Mouse (Mus musculus): ENCODE measurements around the gene Gm10271. TPM values are rescaled to one million over a fixed set of nuclear protein-coding genes. Genes with fewer than 3 reads are reported as not detected.
A peak's percentile ranks its signal among the peaks of the same experiment; 100 is the strongest.

Gm10271 gene
- not detected in 2 replicates for polyA plus RNA-seq (2015; fragmentation: Nextera tagmentation; extraction: Ambion mirVana)

DNA sequence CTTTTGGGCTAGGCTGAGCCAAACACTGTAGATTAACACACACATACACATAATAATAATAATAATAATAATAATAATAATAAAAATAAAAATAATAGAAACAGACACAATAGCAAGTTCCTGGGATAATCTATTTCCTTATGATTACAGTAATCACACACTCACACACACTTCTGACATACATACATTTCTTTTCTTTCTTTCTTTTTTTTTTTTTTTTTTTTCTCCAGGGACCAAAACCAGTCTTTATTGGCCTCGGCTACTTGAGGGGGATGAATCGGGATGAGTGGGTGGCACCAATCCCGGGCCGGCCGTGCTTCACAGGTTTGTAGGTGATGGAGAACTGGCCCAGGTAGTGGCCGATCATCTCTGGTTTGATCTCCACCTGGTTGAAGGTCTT is at the start of gene Gm10271:
Gene Gm10271, minus strand, starts transcription at position 101 of the 400 bp plus-strand sequence.
- TF ChIP-seq CTCF (IDR thresholded peaks at IDR 0.05) (no peak), EP300 (IDR thresholded peaks at IDR 0.05) (no peak)
- no peaks in the 10 kb centered on the region for H3K27me3 ChIP-seq (replicated peaks; ENCODE audit: insufficient read depth, low read length)
- no peaks in the 10 kb centered on the region for H3K9me3 ChIP-seq (ENCODE audit: low read length)
- WGBS, result 96% methylated on average over 6 of the region's 6 CpGs
- H3K36me3 ChIP-seq (ENCODE audit: insufficient read depth, low read length), result no peaks in the 10 kb centered on the region
- H3K27ac ChIP-seq (ENCODE audit: low read length), result no peak within 1 kb of the TSS
- DNase-seq (ENCODE audit: low spot score) (no peak), ATAC-seq (no peak)
- H3K4me3 ChIP-seq (ENCODE audit: low read depth, low read length), result no peak within 1 kb of the TSS
- H3K9ac ChIP-seq (replicated peaks; ENCODE audit: low read depth), result no peak within 1 kb of the TSS
- H3K4me2 ChIP-seq (replicated peaks; ENCODE audit: low read depth, low read length), result no peak within 1 kb of the TSS
- H3K4me1 ChIP-seq (ENCODE audit: insufficient read depth, low read depth, low read length), result no peaks in the 10 kb centered on the region

DNA sequence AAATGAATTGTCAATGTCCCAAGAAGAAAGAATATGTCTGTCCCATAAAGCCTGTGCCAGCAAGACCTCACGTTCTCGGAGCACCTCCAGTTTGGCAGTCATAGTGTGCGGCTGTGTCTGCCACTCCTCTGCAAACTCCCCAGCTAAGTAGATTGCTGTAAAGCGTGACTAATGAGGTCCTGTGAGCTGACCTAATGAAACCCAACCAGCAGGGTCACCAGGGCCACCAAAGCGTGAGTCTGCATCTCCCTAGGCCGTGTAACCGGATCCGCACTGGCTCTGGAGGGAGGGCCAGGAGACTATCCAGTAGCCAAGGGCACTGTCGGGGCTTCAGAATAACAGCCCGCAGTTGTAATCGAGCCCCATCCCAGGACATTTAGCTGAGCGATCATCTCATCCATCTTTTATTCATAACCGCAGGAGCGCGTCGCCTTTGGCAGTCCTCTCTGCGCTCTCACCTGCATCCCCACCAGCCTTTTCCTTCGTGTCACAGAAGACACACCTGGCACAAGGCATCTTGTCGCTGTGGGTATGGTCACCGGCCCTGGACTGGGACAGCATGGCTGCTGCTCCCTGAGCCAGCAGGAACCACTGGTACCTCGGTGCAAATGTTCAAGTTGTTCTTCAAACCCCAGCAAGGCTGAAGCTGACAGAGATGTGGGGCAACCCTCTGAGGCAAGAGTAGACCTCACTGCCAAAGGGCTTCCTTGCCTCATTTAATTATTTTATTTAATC is 48.8 kb upstream of the Gm10271 start:
- DNase-seq (ENCODE audit: low spot score) (no peak), ATAC-seq (no peak)
- Histone ChIP-seq H3K4me1 (ENCODE audit: insufficient read depth, low read depth, low read length) (no peaks in the 10 kb centered on the region), H3K9me3 (ENCODE audit: low read length) (no peaks in the 10 kb centered on the region), H3K9ac (replicated peaks; ENCODE audit: low read depth) (no peak overlapping the region), H3K36me3 (ENCODE audit: insufficient read depth, low read length) (no peaks in the 10 kb centered on the region), H3K4me2 (replicated peaks; ENCODE audit: low read depth, low read length) (no peak overlapping the region), H3K27ac (ENCODE audit: low read length) (no peak overlapping the region), H3K27me3 (replicated peaks; ENCODE audit: insufficient read depth, low read length) (no peaks in the 10 kb centered on the region), H3K4me3 (ENCODE audit: low read depth, low read length) (no peak overlapping the region)
- 21% methylated on average over 21 of the region's 21 CpGs for WGBS
- TF ChIP-seq EP300 (IDR thresholded peaks at IDR 0.05) (no peak), CTCF (IDR thresholded peaks at IDR 0.05) (no peak)

DNA sequence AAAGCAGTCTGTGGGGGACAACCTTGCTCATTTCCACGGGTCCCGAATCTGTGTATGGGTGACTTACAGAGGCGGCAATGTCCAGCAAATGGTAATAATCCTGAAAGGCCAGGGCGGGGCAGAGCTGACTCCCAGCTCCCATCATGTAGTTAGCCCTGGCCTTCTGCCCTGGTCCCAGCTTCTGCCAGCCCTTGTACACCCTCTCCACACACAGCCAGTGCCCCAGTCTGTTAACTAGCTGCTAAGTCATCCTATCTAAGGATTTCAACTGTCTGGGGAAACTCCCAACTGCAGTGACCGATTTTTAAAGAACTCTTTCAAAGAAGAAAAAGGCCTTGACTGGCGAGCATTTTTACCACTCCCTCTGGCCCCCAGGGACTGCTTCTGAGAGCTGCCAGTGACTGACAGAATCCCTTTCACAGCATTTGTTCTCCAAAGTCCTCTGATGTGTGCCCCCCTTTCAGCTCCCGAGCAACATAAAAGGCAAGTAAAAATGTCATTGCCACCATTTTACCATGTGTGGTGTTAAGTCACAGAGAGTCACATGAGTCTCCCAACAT is 46.0 kb upstream of the Gm10271 start:
- WGBS, result 70% methylated on average over 7 of the region's 7 CpGs
- Histone ChIP-seq H3K27me3 (replicated peaks; ENCODE audit: insufficient read depth, low read length) (no peaks in the 10 kb centered on the region), H3K9ac (replicated peaks; ENCODE audit: low read depth) (no peak overlapping the region), H3K4me1 (ENCODE audit: insufficient read depth, low read depth, low read length) (0 out of 2 replicates have a peak, but pooled peaks cover 3% of the 10 kb centered on the region), H3K4me2 (replicated peaks; ENCODE audit: low read depth, low read length) (no peak overlapping the region), H3K9me3 (ENCODE audit: low read length) (no peaks in the 10 kb centered on the region), H3K36me3 (ENCODE audit: insufficient read depth, low read length) (no peaks in the 10 kb centered on the region), H3K4me3 (ENCODE audit: low read depth, low read length) (no peak overlapping the region), H3K27ac (ENCODE audit: low read length) (no peak overlapping the region)
- DNase-seq (ENCODE audit: low spot score) (no peak), ATAC-seq (no peak)
- TF ChIP-seq EP300 (IDR thresholded peaks at IDR 0.05) (no peak), CTCF (IDR thresholded peaks at IDR 0.05) (no peak)

DNA sequence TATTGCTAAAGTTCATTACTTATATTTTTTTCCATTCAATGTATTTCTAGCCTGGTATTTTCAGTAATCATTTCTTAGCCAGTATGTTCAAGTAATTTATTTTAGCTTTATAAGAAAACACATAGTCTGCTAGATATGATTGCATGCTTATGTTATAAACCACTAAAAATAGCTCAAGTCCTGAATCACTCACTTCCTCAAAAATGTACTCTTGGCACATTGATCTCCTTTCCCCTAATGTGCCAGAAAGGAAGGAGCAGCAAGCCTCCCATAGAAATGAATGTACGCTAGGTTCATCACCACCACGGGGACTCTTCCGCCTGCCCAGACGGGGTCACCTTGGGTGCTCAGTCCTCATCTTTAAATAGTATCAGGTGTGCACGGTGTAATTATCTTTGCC is 42.2 kb upstream of the Gm10271 start:
- Histone ChIP-seq H3K27me3 (replicated peaks; ENCODE audit: insufficient read depth, low read length) (no peaks in the 10 kb centered on the region), H3K4me1 (ENCODE audit: insufficient read depth, low read depth, low read length) (0 out of 2 replicates have a peak, but pooled peaks cover 3% of the 10 kb centered on the region), H3K36me3 (ENCODE audit: insufficient read depth, low read length) (no peaks in the 10 kb centered on the region), H3K9me3 (ENCODE audit: low read length) (no peaks in the 10 kb centered on the region), H3K27ac (ENCODE audit: low read length) (no peak overlapping the region), H3K9ac (replicated peaks; ENCODE audit: low read depth) (no peak overlapping the region), H3K4me2 (replicated peaks; ENCODE audit: low read depth, low read length) (no peak overlapping the region), H3K4me3 (ENCODE audit: low read depth, low read length) (no peak overlapping the region)
- ATAC-seq, result peak; percentile 32; the same call in 1 of the 2 replicates
- peak; percentile 63 for DNase-seq (ENCODE audit: low spot score)
- TF ChIP-seq CTCF (IDR thresholded peaks at IDR 0.05), result no peak
- no peak for TF ChIP-seq EP300 (IDR thresholded peaks at IDR 0.05)
- WGBS, result 59% methylated on average over 5 of the region's 5 CpGs

DNA sequence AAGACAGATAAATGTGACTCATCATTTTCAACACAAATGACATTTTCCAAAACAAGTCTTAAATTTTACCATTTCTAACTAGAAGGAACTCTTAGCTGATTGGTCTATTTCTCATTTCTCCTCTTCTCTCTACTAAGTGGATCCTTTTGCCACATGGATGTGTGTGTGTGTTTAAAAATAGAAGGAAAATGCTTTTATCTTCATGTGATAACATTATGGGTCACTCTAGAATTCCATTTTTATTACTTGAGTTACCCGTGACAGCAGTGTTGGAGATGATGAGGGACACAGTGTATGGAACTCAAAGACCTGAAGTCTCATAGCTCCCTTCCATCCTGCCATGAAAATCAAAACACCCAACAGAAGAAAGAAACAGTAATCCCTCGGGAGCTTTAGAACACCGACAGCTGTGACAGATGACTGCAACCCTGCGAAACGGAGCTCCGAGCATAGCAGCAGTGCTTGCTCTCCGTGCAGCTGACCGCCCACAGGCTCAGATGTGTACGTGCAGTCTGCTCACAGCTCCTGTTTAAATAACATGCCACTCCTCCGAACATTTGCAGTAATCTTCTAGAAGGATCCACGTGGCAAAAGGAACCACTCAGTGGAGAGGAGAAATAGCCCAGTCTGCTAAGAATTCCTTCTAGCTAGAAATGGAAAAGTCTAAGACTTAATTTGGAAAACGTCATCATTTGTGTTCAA is 41.4 kb upstream of the Gm10271 start:
- no peaks in the 10 kb centered on the region for H3K27me3 ChIP-seq (replicated peaks; ENCODE audit: insufficient read depth, low read length)
- no peak overlapping the region for H3K4me3 ChIP-seq (ENCODE audit: low read depth, low read length)
- H3K9me3 ChIP-seq (ENCODE audit: low read length), result no peaks in the 10 kb centered on the region
- no peak for TF ChIP-seq EP300 (IDR thresholded peaks at IDR 0.05)
- TF ChIP-seq CTCF (IDR thresholded peaks at IDR 0.05), result peak; percentile 60
- ATAC-seq, result peak; percentile 94
- peak overlapping the region; percentile 29; the same call in 1 of the 2 replicates for H3K4me2 ChIP-seq (replicated peaks; ENCODE audit: low read depth, low read length)
- DNase-seq (ENCODE audit: low spot score), result peak; percentile 84
- H3K27ac ChIP-seq (ENCODE audit: low read length), result no peak overlapping the region
- WGBS, result 9% methylated on average over 12 of the region's 12 CpGs
- H3K36me3 ChIP-seq (ENCODE audit: insufficient read depth, low read length), result no peaks in the 10 kb centered on the region
- 0 out of 2 replicates have a peak, but pooled peaks cover 3% of the 10 kb centered on the region for H3K4me1 ChIP-seq (ENCODE audit: insufficient read depth, low read depth, low read length)
- no peak overlapping the region for H3K9ac ChIP-seq (replicated peaks; ENCODE audit: low read depth)

DNA sequence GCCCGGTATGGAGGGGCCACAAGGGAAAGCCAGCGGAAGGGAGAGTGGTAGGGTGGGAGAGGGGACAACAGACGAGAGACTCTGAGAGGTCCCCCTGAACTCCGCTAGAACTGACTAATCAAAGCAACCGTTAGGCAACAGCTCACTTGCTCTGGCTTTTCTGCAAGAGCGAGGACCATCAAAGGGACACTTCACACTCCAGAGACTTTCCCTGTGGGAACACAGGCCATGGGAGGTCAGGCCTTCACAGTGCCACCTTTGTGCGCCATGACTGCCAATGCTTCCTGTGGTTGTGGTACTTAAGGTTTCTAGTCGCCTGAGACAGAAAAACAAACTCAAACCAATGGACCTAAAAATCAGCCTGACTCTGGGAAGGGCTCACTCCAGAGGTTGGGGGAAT is 38.6 kb upstream of the Gm10271 start:
- no peak for TF ChIP-seq CTCF (IDR thresholded peaks at IDR 0.05)
- TF ChIP-seq EP300 (IDR thresholded peaks at IDR 0.05), result no peak
- Histone ChIP-seq H3K4me1 (ENCODE audit: insufficient read depth, low read depth, low read length) (0 out of 2 replicates have a peak, but pooled peaks cover 3% of the 10 kb centered on the region), H3K9me3 (ENCODE audit: low read length) (no peaks in the 10 kb centered on the region), H3K4me3 (ENCODE audit: low read depth, low read length) (no peak overlapping the region), H3K9ac (replicated peaks; ENCODE audit: low read depth) (no peak overlapping the region), H3K36me3 (ENCODE audit: insufficient read depth, low read length) (no peaks in the 10 kb centered on the region), H3K4me2 (replicated peaks; ENCODE audit: low read depth, low read length) (no peak overlapping the region), H3K27me3 (replicated peaks; ENCODE audit: insufficient read depth, low read length) (no peaks in the 10 kb centered on the region), H3K27ac (ENCODE audit: low read length) (no peak overlapping the region)
- WGBS, result 65% methylated on average over 8 of the region's 8 CpGs
- DNase-seq (ENCODE audit: low spot score) (no peak), ATAC-seq (no peak)

Data from lung, postnatal 0 days (tissue).